In the genomic region with DNA sequence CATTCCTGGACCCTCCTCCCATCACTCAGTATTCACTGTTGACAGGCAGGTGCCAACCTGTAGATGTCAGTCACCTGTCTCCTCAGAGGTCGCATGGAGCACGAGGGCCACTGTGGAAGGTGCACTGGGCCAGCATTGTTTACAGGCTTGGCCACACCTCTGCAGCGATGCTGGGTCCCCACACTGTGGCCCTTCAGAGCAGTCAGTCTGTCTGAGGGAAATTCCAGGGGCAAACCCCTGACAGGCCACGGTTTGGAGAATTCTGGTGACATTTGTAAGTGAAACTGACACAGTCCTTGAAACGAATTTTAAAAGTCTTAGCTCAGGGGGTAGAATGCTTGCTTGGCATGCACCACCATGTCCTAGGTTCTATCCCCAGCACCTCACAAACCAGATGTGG, we compare ENCODE assay signal across 20 mouse cellular contexts. TPM values are rescaled to one million over a fixed set of nuclear protein-coding genes. Genes with fewer than 3 reads are reported as not detected.
DNase-seq lines count a peak whose midpoint lies in the region; ATAC-seq lines count a peak whose summit lies in the region.
"Had no signal": no experiment of that assay in that cellular context is flagged by ENCODE, and none has a peak within 500 bp of the region (broad histone marks: within the 10 kb centered on the region; RNA-seq: fewer than 3 reads in every experiment).

No protein-coding gene starts in this region.

- no peaks in the 10 kb centered on the region for H3K9me3 ChIP-seq in neural tube, embryonic 13.5 days
- no peaks in the 10 kb centered on the region for H3K9me3 ChIP-seq in limb, embryonic 10.5 days (replicated peaks)
- H3K9me3 ChIP-seq: embryonic facial prominence, embryonic 13.5 days; forebrain, embryonic 12.5 days; G1E; hindbrain, embryonic 12.5 days had no signal

- peak overlapping the region; percentile 52 for H3K27ac ChIP-seq in neural tube, embryonic 13.5 days (replicated peaks)
- H3K27ac ChIP-seq in limb, embryonic 10.5 days: no peak overlapping the region
- H3K27ac ChIP-seq: embryonic facial prominence, embryonic 13.5 days; forebrain, embryonic 12.5 days; hindbrain, embryonic 12.5 days had no signal

- no peaks in the 10 kb centered on the region for H3K36me3 ChIP-seq in neural tube, embryonic 13.5 days
- H3K36me3 ChIP-seq in limb, embryonic 10.5 days: peaks cover 78% of the 10 kb centered on the region

- WGBS in neural tube, embryonic 13.5 days: 91% methylated on average over 5 of the region's 5 CpGs
- 92% methylated on average over 5 of the region's 5 CpGs for WGBS in limb, embryonic 10.5 days

- intact Hi-C loops in left cerebral cortex, postnatal 14 days (cut with DNase I): no loop called here

- no peaks in the 10 kb centered on the region for H3K27me3 ChIP-seq in neural tube, embryonic 13.5 days
- H3K27me3 ChIP-seq in limb, embryonic 10.5 days (ENCODE audit: low read depth, poor library complexity, severe bottlenecking): no peaks in the 10 kb centered on the region
- H3K27me3 ChIP-seq: embryonic facial prominence, embryonic 13.5 days; forebrain, embryonic 12.5 days; hindbrain, embryonic 12.5 days had no signal

- H3K4me3 ChIP-seq in neural tube, embryonic 13.5 days: no peak overlapping the region
- H3K4me3 ChIP-seq in limb, embryonic 10.5 days: no peak overlapping the region
- H3K4me3 ChIP-seq: embryonic facial prominence, embryonic 13.5 days; forebrain, embryonic 12.5 days; hindbrain, embryonic 12.5 days had no signal

- ATAC-seq in neural tube, embryonic 13.5 days (ENCODE audit: low read depth): no peak
- ATAC-seq in activated CD4-positive, CD25-positive, alpha-beta regulatory T cell, adult 4 months: peak; percentile 50
- ATAC-seq: forebrain, postnatal 0 days; intestine, postnatal 0 days had no signal

- peaks cover 12% of the 10 kb centered on the region for H3K4me1 ChIP-seq in neural tube, embryonic 13.5 days (replicated peaks)
- H3K4me1 ChIP-seq in limb, embryonic 10.5 days: no peaks in the 10 kb centered on the region
- H3K4me1 ChIP-seq: embryonic facial prominence, embryonic 13.5 days; hindbrain, embryonic 12.5 days had no signal

- DNase-seq in neural tube, embryonic 10.5 days (ENCODE audit: extremely low spot score, low spot score): no peak
- DNase-seq in CD4-positive, CD25-positive, alpha-beta regulatory T cell, adult 2 months (ENCODE audit: low read depth, low spot score): peak; percentile 53
- no peak for DNase-seq in limb, embryonic 10.5 days (ENCODE audit: low spot score)
- DNase-seq in left cerebral cortex, postnatal 14 days (ENCODE audit: low spot score in 2 of 2): no peak
- no peak for DNase-seq in gastrocnemius, postnatal 4 days (ENCODE audit: low spot score in 2 of 2)
- DNase-seq: adrenal gland, postnatal 14 days; cerebellum, adult 11-12 months; cerebellum, adult 9-10 months; cerebellum, postnatal 25 days; forebrain, postnatal 0 days; gastrocnemius, postnatal 14 days; heart, postnatal 10 days; heart, postnatal 4 days had no signal

- H3K4me2 ChIP-seq in neural tube, embryonic 13.5 days: no peak overlapping the region
- H3K4me2 ChIP-seq: embryonic facial prominence, embryonic 13.5 days; forebrain, embryonic 12.5 days; hindbrain, embryonic 12.5 days had no signal

- H3K9ac ChIP-seq in neural tube, embryonic 13.5 days: no peak overlapping the region
- H3K9ac ChIP-seq: embryonic facial prominence, embryonic 13.5 days; forebrain, embryonic 12.5 days; forebrain, postnatal 0 days; hindbrain, embryonic 12.5 days had no signal

RNA-seq across cellular contexts. Expression of a gene that starts 21.3 kb away (rescaled TPM):
- 22.0 and 26.6 TPM in 2 replicates for polyA plus RNA-seq in neural tube, embryonic 13.5 days (2015; fragmentation: Nextera tagmentation; extraction: Ambion mirVana)
- 100 to 1,000 TPM in 1 of 2 experiments, 10 to 100 TPM in 1; 90.6 to 114 TPM for polyA plus RNA-seq in activated CD4-positive, CD25-positive, alpha-beta regulatory T cell, adult 4 months (2017; shearing (Covaris generic))
- 83.6 and 100 TPM in 2 replicates for polyA plus RNA-seq in limb, embryonic 10.5 days (2016; fragmentation: Nextera tagmentation; extraction: Ambion mirVana)
- total RNA-seq in left cerebral cortex, postnatal 14 days (2021): 1 to 10 TPM; 5.1 to 5.9 TPM
- total RNA-seq in gastrocnemius, postnatal 4 days (2021): 10 to 100 TPM; 27.5 to 32.2 TPM

RNA-seq across cellular contexts. Expression of a gene that starts 29.4 kb away (rescaled TPM):
- 20.3 and 22.3 TPM in 2 replicates for polyA plus RNA-seq in neural tube, embryonic 13.5 days (2015; fragmentation: Nextera tagmentation; extraction: Ambion mirVana)
- polyA plus RNA-seq in activated CD4-positive, CD25-positive, alpha-beta regulatory T cell, adult 4 months (2017; shearing (Covaris generic)): 10 to 100 TPM; 77.1 to 88.5 TPM
- polyA plus RNA-seq in limb, embryonic 10.5 days (2016; fragmentation: Nextera tagmentation; extraction: Ambion mirVana): 28.9 and 29.4 TPM in 2 replicates
- 10 to 100 TPM; 24.8 to 25.1 TPM for total RNA-seq in left cerebral cortex, postnatal 14 days (2021)
- 10 to 100 TPM; 22.0 to 22.4 TPM for total RNA-seq in gastrocnemius, postnatal 4 days (2021)
